Mouse (Mus musculus): ENCODE results near the gene Baiap2.

- TF ChIP-seq CTCF (IDR thresholded peaks at IDR 0.05) (no peak), POLR2A (IDR thresholded peaks at IDR 0.05; ENCODE audit: insufficient read depth, low read depth, low read length) (no peak), EP300 (IDR thresholded peaks at IDR 0.05; ENCODE audit: insufficient read depth, low read depth, low read length) (no peak)
Measured at GRCm38 (mm10) chr11:119929603-119930265, 12.8 kb upstream of the Baiap2 start.

Data from heart, adult 2 months (tissue).